Mouse (Mus musculus) liver, adult (tissue): ENCODE results near the gene Vwa2.

Source experiments
- GATA4 ChIP-seq: IDR thresholded peaks from 2 replicates; pipeline ENCODE4 v1.6.1; 2014; ENCODE audit warnings: mild to moderate bottlenecking, low read length; ENCODE audit not compliant: insufficient replicate concordance

The Vwa2 gene

DNA sequence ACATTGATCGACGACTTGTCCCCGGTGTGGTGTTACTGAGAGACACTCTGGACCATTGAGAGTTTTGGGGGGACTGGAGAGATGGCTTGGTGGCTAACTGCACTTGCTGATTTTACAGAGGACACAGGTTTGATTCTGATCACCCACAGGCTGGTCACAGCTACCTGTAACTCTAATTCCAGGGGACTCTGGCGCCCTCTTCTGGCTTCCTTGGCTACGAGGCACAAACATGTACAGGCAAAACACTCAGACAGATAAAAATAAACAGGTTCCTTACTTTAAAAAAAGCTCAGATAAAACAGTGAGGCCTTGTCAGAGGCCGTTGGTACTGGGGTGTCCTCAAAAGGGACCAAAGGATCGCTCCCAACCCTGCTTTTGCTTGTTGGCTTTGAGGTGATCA, 61.7 kb downstream of the Vwa2 start:
- TF ChIP-seq GATA4: no peak

DNA sequence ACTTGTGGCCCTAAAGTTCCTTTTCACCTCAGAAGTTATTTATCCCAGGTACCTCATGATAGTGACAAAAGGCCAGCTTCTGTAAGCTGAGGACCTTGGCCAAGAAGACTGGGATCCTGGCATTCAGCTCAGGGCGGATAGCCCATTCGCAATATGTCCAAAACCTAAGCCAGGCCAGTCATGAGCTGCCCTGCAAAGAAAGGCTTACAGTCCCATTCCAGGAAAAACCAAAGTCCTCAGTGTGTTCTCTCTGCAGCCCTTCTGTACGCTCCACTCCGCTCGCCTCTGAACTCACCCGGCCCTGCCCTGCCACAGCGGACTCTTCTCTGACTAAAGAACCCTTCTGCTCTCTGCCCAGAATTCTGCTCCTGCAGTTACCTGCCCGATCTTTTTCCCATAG, 62.2 kb downstream of the Vwa2 start:
- no peak for TF ChIP-seq GATA4

DNA sequence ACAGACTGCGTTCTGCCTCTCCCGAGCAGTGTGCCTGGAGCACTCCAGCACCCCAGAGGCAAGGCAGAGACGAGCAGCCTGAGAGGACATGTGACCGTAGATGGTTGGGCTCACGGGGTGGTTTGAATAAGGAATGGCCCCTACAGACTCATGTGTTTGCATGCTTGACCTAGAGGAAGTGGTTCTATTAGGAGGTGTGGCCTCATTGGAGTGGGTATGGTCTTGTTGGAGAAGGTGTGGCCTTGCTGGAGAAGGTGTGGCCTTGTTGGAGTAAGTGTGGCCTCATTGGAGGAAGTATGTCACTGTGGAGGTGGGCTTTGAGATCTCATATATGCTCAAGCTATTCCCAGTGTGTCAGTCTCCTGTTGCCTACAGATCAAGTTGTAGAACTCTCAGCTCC, 63.9 kb downstream of the Vwa2 start:
- no peak for TF ChIP-seq GATA4

DNA sequence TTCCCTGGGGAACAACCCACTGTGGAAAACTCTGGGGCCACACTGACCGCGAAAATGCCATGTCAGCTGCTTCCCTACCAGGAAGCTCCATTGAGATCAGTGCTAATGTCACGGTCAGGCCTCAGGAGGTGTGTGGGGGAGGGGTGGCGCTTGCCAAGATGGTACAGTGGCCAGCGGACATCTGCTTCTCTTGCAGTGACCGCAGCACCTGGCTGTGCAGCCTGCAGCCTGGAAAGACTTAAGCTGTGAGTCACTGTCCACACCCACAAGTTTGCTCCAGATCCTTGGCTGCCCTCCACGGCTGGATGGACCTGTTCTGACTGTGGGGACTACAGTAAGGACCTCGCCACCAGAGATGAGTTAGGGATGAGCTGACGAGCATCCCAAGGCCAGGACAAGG, 65.8 kb downstream of the Vwa2 start:
- no peak for TF ChIP-seq GATA4

DNA sequence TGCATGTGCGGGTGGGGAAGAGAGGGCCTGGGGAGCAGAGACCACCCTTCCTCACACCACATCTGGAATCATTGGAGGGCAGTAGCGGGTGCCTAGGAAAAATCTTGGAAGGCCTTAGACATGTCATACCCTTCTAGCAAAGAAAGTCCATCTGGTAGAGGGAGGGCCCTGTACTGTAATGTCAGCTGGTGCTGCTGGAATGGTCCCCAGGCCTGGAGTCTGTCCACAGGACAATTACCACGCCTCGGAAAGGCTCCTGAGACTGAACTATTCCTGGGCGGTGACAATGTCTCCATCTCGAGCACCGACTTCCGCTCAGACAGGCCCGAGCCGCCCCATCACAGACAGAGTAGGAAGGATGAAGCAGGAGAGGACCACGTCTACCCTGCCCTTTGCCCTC, 66.5 kb downstream of the Vwa2 start:
- TF ChIP-seq GATA4: no peak

DNA sequence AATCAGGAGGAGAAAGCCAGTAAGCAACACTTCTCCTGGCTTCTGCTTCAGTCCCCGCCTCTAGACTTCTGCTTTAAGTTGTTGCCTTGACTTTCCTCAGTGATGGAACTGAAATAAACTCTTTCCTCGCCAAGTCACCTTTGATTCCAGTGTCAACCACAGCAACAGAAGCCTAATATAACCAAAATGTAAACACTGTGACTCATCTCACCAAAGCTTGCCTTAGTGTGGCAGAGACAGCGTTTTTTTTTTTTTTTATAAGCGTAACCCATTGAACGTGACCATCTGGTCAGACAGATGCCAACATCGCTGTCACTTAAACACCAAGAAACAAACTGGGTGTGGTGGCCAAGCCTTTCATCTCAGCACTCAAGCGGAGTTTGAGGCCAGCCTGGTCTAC, 68.2 kb downstream of the Vwa2 start:
- no peak for TF ChIP-seq GATA4

DNA sequence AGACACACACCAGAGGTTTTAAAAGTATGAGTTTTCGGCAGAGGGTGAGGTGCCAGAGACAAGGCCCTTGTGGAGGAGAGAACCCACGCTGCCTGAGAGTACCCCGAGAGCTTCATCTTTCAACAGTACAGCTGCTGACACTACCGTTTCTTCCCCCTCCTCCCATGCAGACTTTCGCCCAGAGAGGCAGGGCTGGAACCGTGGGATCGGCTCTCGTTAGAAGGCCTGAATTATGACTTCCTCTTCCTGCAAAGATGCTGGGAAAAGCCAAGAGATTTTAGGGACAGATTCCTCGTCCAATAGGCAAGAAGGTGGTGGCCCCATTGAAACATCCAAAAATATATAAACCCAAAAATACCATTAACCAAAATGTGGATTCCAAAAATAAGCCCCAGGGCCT, 70.2 kb downstream of the Vwa2 start:
- no peak for TF ChIP-seq GATA4

DNA sequence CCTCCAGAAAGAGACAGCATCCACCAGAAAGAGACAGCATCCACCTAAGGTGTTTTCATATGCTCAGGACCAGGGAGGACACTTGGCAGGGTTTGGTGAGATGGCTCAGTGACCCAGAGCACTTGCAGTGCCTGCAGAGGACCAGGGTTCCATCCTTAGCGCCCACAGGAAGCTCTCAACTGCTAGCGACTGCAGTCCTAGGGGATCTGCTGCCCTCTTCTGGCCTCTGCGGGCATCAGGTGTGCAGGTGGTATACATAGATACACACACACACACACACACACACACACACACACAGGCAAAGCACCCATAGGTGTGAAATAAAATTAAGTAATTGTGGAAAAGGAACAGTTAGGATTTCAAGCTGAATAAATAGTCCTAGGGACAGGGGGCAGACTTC, 70.8 kb downstream of the Vwa2 start:
- TF ChIP-seq GATA4: no peak

DNA sequence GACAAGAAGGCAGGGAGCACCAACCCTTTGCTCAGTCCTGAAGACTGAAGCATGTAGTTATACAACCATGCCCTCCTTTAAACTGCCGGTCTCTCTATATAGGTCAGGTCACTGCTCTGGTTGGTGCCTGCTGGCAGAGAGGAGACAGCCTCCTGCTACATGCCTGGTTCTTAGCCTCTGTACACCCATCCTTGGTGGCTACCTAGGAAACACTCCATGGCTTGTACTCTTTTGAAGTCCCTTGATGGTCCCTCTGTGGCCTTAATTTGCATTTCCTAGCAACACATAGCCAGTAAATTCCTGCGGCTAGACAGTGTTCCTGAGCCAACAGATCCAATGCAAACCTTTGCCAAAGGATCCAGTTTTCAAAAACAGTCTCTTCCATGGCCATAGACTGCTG, 71.6 kb downstream of the Vwa2 start:
- TF ChIP-seq GATA4: no peak

DNA sequence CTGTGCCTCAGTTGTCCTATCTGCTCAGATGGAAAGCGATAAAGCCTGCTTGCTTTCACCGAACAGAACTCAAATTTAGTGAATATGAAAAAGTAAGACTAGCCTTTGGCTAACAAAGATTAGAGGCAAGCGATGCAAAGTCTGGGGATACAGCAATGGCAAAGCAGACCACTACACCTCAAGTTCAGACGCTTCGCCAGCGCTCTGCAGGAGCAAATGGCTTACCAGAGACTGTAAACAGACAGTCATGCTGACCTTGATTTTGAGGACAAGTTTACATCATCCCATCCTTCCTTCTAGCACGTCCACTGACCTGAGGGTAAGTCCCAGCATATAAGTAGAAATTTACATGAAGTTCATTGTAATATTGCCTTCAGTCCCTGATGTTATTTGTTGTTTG, 72.2 kb downstream of the Vwa2 start:
- no peak for TF ChIP-seq GATA4

DNA sequence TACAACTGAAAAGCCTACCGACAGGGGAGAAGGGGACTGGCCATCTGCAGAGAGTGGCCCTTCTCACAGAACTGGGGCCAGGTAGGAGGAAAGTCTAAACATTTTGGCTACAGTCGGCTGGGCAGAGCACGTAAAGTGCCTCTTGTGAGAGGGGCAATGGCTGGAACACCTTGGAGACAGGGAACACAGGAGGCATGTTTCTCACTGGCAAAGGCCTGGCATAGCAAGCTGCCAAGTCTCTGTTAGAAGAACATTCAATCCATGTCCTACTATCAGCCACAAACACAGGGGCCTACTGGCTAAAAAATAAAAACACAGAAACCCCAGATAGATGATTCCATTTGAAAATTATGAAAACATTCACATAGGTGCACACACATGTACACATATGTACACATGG, 72.7 kb downstream of the Vwa2 start:
- TF ChIP-seq GATA4: no peak

DNA sequence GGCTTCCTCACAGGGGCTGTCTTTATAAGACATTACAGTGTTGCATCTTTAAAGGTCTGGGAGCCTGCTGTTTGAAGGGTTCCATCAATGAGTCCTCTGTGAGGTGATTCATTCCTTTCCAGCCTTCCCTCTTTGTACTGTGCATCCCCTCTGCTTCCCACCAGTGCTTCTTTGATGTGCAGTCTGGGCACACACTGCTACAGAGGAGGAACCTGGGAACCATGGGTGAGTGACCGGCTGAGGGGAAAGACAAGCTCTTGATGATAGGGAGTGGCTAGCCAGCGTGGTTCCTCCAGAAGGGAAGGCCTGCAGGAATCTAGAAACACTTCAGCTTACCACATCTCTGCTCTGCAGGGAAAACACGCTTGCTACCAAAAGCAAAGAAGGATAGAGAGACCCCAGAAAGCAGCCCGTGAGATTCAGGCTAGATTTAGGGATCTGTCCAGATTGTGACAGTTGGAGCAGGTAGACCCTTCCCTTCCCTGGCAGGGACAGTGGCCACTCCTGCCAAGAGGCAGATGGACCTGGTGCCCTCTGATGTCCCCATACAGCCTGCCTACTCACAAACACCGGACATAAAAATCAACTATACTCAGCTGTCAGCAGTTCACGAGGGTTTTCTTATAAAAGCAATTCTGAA, 74.0 kb downstream of the Vwa2 start:
- no peak for TF ChIP-seq GATA4

DNA sequence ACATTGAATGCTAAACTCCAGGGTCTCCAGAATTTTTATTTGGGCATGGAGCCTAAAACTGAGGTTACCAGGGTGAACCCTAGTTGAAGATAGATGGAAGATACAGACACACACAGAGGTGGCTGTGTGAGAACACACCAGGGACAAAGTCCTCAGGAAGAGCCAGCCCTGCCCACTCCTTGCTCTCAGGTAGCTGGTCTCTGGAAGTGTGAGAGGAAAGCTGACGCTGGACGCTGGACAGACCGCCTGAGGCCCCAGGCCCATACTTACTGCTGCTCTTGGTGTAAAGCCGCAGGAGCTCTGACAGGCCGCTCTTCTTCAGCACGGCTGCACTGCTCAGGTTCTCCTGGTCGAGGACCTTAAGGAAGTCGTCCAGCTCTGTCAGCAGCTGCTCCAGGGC, 75.8 kb downstream of the Vwa2 start:
- TF ChIP-seq GATA4: no peak

DNA sequence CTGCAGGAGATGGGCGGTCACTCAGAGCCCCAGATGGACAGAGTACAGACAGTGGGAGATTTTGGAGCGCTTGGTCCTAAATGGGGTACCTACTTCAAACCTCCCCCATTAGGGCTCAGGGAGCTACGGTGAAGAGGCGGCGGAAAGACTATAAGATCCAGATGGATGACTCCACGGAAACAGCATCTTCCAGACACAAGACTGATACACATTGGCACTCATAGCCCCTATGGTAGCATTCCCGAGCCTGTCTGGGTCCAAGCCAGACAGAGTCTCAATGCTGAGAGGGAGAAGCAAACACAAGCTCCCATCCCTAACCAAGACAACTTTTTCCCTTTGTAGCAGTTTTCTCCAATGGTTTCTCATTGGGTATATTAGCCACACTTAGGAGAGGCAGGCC, 76.8 kb downstream of the Vwa2 start:
- TF ChIP-seq GATA4: no peak

DNA sequence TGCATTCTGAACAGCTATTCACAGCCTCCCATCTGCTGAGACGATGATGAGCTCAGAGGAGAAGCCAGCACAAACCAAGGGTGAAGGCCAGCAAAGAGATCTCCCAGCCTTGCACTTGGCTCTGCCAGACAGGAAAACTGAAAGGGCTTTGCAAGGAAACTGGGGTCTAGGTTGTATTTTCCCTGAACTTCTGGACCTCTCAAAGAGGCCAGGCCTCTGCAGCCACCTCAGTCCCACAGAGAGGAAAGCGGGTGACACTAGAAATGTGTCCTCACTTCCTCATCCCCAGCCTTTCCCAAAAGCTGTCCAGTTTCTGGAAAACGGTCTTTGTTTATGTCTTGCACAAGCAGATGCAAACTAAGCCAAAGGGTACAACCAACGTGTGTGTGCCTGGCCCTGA, 79.8 kb downstream of the Vwa2 start:
- TF ChIP-seq GATA4: no peak

DNA sequence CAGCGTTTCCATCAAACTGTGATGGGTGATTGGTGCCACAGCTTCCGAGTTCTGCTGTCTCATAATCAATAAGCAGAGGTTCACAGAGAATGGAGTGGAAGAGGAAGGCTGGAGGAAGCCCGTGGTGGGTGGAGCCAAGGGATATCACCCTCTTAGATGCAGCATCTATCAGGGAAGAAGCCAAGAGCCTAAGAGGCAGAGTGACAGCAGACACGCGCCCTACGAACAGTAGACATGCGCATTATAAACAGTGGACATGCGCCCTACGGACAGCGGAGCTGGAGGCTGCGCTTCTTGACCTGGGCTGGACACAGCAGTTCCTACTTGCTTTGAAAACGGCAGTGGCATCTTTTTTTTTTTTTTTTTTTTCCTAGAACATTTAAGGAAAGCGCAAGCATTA, 80.8 kb downstream of the Vwa2 start:
- no peak for TF ChIP-seq GATA4
